Mouse (Mus musculus) MEL (cell line): ENCODE measurements around the gene Soat2.

Experiments
- CTCF ChIP-seq, 3 experiments: IDR thresholded peaks in 2 of 3; conservative IDR thresholded peaks in 1 of 3; 2 replicates each; pipeline ENCODE4 v1.5.1; 2011 to 2012; ENCODE audit warnings: low read length in 3 of 3, low read depth in 2 of 3, mild to moderate bottlenecking in 2 of 3, improper control_type of control experiment in 1 of 3, inconsistent platforms in 1 of 3, mixed read lengths in 1 of 3, moderate library complexity in 1 of 3; ENCODE audit not compliant: control insufficient read depth in 1 of 3, insufficient read depth in 1 of 3, poor library complexity in 1 of 3, severe bottlenecking in 1 of 3
- POLR2AphosphoS5 ChIP-seq: IDR thresholded peaks from 2 replicates; pipeline ENCODE4 v1.6.1; 2012; ENCODE audit warnings: low read depth, borderline replicate concordance, mild to moderate bottlenecking, inconsistent platforms, low read length, moderate library complexity, mixed read lengths

GRCm38 (mm10) chr15:102141120-102141519 is 9.2 kb upstream of the Soat2 start:
- TF ChIP-seq POLR2AphosphoS5 (no peak), CTCF (IDR thresholded peaks at IDR 0.05 in 2 of 3, conservative IDR thresholded peaks at IDR 0.05 in 1 of 3; ENCODE audit: control insufficient read depth in 1 of 3, insufficient read depth in 1 of 3, low read depth in 2 of 3, low read length in 3 of 3, poor library complexity in 1 of 3, severe bottlenecking in 1 of 3) (no peak)
